Mouse (Mus musculus) cerebellum, adult 8-10 months (tissue): ENCODE results near the gene Card14.
"Not testable (repeated sequence)": the region's sequence is repeated elsewhere in the genome, so short reads cannot be mapped to it uniquely, and the experiment has no call there.

Source experiments
- DNase-seq: peaks from one replicate; pipeline ENCODE4 v3.0.0; 2022

Gene Card14

GRCm38 (mm10) chr11:119307658-119307867 lies at the start of gene Card14:
TSS of gene Card14 (plus strand) at chr11:119307768.
- DNase-seq = no peak

- DNase-seq = no peak
Measured at GRCm38 (mm10) chr11:119258216-119258571, 49.4 kb upstream of the Card14 start.

- peak; percentile 72 for DNase-seq
Measured at GRCm38 (mm10) chr11:119258572-119259322, 48.8 kb upstream of the Card14 start.

GRCm38 (mm10) chr11:119259977-119260376 lies 47.6 kb upstream of the Card14 start:
- DNase-seq = peak; percentile 43

- no peak for DNase-seq
Measured at GRCm38 (mm10) chr11:119264413-119264812, 43.2 kb upstream of the Card14 start.

GRCm38 (mm10) chr11:119265811-119266210 lies 41.8 kb upstream of the Card14 start:
- no peak for DNase-seq

GRCm38 (mm10) chr11:119267241-119267674 lies 40.3 kb upstream of the Card14 start:
- DNase-seq = peak; percentile 76

- DNase-seq = peak; percentile 97
Measured at GRCm38 (mm10) chr11:119267768-119268556, 39.6 kb upstream of the Card14 start, which contains the start of gene Gaa. TSS of gene Gaa (plus strand) at chr11:119267887.

GRCm38 (mm10) chr11:119268557-119269195 lies 38.9 kb upstream of the Card14 start:
- DNase-seq = no peak

DNA sequence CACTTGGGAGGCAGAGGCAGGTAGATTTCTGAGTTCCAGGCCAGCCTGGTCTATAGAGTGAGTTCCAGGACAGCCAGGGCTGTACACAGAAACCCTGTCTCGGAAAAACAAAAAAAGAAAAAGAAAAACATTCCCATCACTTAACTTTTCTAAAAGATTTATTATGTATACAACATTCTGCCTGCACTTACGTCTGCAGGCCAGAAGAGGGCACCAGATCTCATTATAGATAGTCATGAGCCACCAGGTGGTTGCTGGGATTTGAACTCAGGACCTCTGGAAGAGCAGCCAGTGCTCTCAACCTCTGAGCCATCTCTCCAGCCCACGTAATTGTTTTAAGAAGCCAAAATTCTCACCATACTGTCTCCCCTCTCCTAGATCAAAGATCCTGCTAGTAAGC lies 35.1 kb upstream of the Card14 start:
- not testable (repeated sequence) for DNase-seq

GRCm38 (mm10) chr11:119273186-119273930 lies 34.2 kb upstream of the Card14 start:
- no peak for DNase-seq

- DNase-seq = no peak
Measured at GRCm38 (mm10) chr11:119281030-119281429, 26.5 kb upstream of the Card14 start.

DNA sequence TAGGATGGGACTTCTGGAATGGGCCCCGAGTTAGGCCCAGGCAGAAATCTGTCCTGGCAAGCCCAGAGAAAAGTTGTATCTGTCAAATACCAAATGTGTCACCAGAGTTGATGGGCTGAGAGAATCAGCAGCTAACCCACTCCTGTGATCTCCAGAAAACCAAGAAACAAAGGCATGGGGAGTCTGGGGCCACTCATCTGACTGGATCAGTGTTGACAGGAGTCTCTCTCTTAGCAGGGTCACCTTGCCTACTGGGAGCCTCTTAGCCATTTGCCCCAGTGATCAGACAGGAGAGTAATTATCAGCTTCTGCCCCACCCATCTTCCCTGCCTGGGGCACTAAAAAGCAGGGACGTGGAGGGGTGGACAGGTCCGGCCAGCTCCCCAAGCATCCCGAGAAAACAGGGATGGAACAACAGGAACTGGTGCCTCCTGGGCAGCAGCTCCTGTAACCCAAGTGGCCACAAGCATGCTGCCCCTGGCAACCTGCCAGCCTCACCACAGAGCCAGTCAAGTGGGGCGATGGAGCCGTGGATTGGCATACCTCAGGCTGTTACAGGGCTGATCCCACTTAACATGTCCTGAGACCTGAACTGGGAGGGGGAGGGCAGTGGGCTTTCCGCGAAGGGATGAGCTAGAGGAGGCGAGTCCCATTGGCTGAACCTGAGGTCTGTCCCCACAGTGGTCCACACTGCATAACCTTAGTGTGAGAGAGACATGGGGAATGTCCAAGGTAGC lies 21.6 kb upstream of the Card14 start:
- DNase-seq = no peak

DNA sequence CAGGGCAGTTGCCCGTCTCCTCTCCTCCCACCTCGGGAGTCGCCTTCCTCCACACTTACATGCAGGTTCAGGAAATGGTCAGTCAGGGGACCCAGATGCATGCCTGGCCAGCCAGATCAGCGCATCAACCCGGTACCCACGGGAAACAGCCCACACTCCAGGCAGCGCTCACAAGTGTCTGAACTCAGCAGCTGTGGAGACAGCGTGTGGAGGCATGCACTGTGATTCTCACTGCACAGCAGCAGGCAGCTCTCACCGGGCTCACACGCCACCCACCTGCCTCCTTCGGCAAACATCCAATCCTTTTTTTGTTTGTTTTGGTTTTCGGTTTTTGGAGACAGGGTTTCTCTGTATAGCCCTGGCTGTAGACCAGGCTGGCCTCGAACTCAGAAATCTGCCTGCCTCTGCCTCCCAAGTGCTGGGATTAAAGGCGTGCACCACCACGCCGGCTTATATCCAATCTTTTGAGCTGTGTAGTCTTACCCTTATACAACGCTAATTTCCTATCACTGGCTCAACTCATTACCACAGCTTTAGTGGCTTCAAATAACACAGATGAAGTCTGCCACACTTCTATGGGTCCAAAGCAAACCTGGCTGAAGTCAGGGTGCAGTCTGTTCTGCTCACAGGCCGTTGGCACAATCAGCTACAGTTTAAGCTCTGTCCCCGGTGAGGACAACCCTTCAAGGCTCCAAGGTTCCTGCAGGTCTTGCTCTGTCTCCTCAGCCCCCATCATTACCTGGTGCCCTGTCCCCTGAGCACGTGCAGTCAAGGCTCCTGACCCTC lies 20.2 kb upstream of the Card14 start:
- DNase-seq = no peak

DNA sequence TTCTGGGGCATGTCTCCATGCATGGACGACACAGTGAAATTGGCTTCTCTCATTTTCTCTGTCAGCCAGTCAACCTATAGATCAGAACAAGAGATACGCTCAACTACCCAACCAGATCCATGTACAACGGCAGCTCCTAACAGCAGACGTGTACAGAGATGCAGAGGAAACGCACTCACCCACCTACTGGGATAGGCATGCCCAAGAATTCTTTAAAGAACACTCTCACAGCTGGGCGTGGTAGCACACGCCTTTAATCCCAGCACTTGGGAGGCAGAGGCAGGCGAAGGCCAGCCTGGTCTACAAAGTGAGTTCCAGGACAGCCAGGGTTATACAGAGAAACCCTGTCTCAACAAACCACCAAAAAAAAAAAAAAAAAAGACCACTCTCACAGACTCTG lies 14.7 kb upstream of the Card14 start:
- not testable (repeated sequence) for DNase-seq

DNA sequence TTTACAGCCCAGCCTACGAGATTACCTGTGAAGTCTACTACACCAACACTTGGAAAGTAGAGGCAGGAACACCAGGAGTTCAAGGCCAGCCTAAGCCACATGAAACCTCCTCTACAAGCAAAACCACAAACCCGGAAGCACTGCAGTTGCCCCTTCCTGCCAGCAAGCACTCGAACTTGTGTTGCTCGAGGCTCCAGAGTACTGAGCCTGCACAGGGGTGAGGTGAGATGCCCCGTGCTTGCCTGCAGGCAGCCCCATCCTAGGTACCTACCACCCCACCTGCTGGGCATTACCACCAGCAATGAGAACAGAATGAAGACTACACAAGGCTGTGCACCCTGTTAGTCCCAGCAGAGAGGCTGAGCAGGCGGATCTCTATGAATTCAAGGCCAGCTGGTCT lies 9.6 kb upstream of the Card14 start:
- no peak for DNase-seq

DNA sequence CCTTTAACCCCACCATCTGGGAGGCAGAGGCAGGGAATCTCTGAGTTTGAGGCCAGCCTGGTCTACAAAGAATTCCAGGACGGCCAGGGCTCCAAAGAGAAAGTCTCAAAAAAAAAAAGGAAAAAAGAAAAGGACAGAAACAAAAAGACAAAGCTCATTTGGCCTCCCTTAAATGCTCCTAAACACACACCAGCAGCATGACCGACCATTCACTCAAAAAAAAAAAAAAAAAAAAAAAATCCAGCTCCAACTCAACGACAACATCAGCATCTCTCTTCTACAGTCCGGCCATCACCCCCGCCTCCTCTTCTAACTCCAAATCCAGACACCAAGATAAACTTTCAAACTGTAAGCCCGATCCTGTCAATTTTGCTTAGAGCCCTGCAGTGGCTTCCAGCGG lies 8.7 kb upstream of the Card14 start:
- DNase-seq = no peak

- DNase-seq = peak; percentile 96
Measured at GRCm38 (mm10) chr11:119299391-119300245, 8.0 kb upstream of the Card14 start, which contains the start of gene Eif4a3. TSS of gene Eif4a3 (minus strand) at chr11:119300089.

DNA sequence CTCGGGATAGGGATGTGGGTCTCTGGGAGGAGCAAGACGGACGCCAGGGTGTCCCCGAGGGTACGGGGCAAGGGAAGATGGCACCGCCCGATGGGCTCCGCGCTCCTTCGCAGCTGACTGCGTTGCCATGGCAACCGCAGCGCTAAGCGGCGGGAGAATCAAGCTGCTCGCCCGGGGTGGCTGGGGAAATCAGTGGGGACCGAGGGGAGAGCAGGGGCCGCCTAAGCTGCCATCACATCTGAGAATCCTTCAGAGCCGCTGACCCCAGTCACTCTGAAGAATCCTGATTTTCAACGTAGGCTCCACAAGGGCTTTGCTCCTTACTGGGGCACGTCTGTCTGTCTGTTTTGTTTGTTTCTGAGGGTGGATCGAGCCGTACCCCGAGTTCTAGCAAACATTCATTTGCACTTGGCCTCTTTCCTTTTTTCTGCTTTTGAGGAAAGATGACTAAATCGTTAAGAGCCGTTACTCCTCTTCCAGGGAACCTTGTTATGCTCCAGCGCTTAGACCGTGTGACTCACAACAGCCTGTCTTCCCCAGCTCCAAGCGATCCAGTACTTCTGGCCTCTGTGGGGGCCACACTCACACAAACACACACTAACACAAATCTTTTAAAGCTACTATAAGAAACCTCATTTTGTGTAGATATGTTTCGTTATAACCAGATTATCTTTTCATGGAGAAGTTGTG lies 7.2 kb upstream of the Card14 start:
- no peak for DNase-seq

GRCm38 (mm10) chr11:119300986-119301385 lies 6.6 kb upstream of the Card14 start:
- DNase-seq = no peak
